Mouse (Mus musculus): ENCODE data around the gene Gm21083.
"Not testable (repeated sequence)": the region's sequence is repeated elsewhere in the genome, so short reads cannot be mapped to it uniquely, and the experiment has no call there.

DNA sequence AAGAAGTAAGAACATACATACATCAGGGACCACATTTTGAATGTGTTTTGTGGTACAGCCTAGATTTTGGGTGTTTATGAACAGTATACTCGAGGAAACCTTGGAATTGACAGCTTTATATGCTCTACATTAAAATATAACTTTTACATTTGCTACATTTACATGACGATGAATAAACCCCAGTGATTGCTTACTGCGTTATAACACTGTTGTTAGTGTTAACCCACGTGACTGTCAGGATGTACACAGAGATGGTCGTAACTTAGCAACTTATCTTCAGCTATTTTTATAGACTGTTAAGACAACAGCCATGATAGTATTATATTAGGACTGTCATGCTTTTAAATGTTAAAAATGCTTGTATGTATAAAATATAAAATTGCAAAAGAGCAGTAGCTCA is 24.3 kb downstream of the Gm21083 start:
- not testable (repeated sequence) for TF ChIP-seq CTCF, EP300 (IDR thresholded peaks at IDR 0.05; ENCODE audit: low read depth)

All from heart, postnatal 0 days (tissue).